Mouse (Mus musculus) neural tube, embryonic 14.5 days (tissue): ENCODE data around the gene Tmem170b. TPM values are rescaled to one million over a fixed set of nuclear protein-coding genes. Genes with fewer than 3 reads are reported as not detected.
A peak's percentile ranks its signal among the peaks of the same experiment; 100 is the strongest.

Experiments used
- ATAC-seq: fragments of 200-750 bp; cut with Nextera tagmentation; 2 replicates; pipeline ENCODE4 v1.8.0; 2017; ENCODE audit warnings: low read depth, mild to moderate bottlenecking, moderate TSS enrichment, moderate library complexity
- H3K27ac ChIP-seq: fragments of 300-500 bp; sonication (generic); 2 replicates; pipeline ENCODE4 v1.5.1; 2014; ENCODE audit warnings: low read depth, mild to moderate bottlenecking, control low read depth, low read length, moderate library complexity, mixed read lengths
- H3K27me3 ChIP-seq: fragments of 300-500 bp; sonication (generic); 2 replicates; pipeline ENCODE4 v1.6.1; 2014; ENCODE audit warnings: low read length; ENCODE audit not compliant: control insufficient read depth, insufficient read depth
- H3K36me3 ChIP-seq: fragments of 300-500 bp; sonication (generic); 2 replicates; pipeline ENCODE4 v1.6.1; 2014; ENCODE audit warnings: low read length, mixed read lengths; ENCODE audit not compliant: control insufficient read depth, insufficient read depth
- H3K4me1 ChIP-seq: fragments of 300-500 bp; sonication (generic); 2 replicates; pipeline ENCODE4 v1.6.1; 2014; ENCODE audit warnings: low read length; ENCODE audit not compliant: control insufficient read depth, insufficient read depth
- H3K4me2 ChIP-seq: fragments of 300-500 bp; sonication (generic); 2 replicates; pipeline ENCODE4 v1.6.1; 2014; ENCODE audit warnings: mild to moderate bottlenecking, low read depth, low read length, control low read depth
- H3K4me3 ChIP-seq: fragments of 300-500 bp; sonication (generic); 2 replicates; pipeline ENCODE4 v1.5.1; 2014; ENCODE audit warnings: low read depth, low read length, control low read depth, mixed read lengths
- H3K9ac ChIP-seq: fragments of 300-500 bp; sonication (generic); replicated peaks from 2 replicates; pipeline ENCODE4 v1.6.1; 2014; ENCODE audit warnings: low read depth, mild to moderate bottlenecking, control low read depth, low read length, mixed read lengths
- H3K9me3 ChIP-seq: fragments of 300-500 bp; sonication (generic); 2 replicates; pipeline ENCODE4 v1.6.1; 2016; ENCODE audit warnings: low read length; ENCODE audit not compliant: control insufficient read depth
- WGBS: fragments of 180-500 bp; shearing (Covaris S2); extraction: QIAGEN DNeasy Blood & Tissue Kit; methylation state at CpG from one replicate; pipeline ENCODE4 v1.1.7; 2014; 5-methylcytosine and 5-hydroxymethylcytosine counted together
- polyA plus RNA-seq: library from polyadenylated mRNA; unstranded; fragments of >200 nt; fragmentation: Nextera tagmentation; extraction: Ambion mirVana; gene quantifications from 2 replicates; pipeline ENCODE4 v1.2.1, GENCODE M21; 2014

The Tmem170b gene
- polyA plus RNA-seq, 1 experiment from 2014 or later, result 68.1 TPM

- H3K4me1 ChIP-seq, result no peaks in the 10 kb centered on the region
- no peak overlapping the region for H3K4me2 ChIP-seq
- no peak for ATAC-seq
- H3K9me3 ChIP-seq, result no peaks in the 10 kb centered on the region
- no peaks in the 10 kb centered on the region for H3K36me3 ChIP-seq
- no peak overlapping the region for H3K27ac ChIP-seq
- H3K9ac ChIP-seq, result no peak overlapping the region
- no peaks in the 10 kb centered on the region for H3K27me3 ChIP-seq
- whole genome bisulfite sequencing, result 83% methylated on average over 4 of the region's 4 CpGs
- H3K4me3 ChIP-seq, result no peak overlapping the region
These were observed 24.6 kb upstream of the Tmem170b start for GRCm38 (mm10) chr13:41581058-41581457.

GRCm38 (mm10) chr13:41583666-41584357 lies 21.9 kb upstream of the Tmem170b start:
- 86% methylated on average over 7 of the region's 7 CpGs for WGBS
- no peak overlapping the region for H3K4me3 ChIP-seq
- no peak overlapping the region for H3K4me2 ChIP-seq
- no peak overlapping the region for H3K9ac ChIP-seq
- no peaks in the 10 kb centered on the region for H3K9me3 ChIP-seq
- H3K36me3 ChIP-seq, result no peaks in the 10 kb centered on the region
- no peaks in the 10 kb centered on the region for H3K4me1 ChIP-seq
- no peak overlapping the region for H3K27ac ChIP-seq
- no peaks in the 10 kb centered on the region for H3K27me3 ChIP-seq
- no peak for ATAC-seq

GRCm38 (mm10) chr13:41584358-41584680 lies 21.4 kb upstream of the Tmem170b start:
- Histone ChIP-seq H3K27ac (no peak overlapping the region), H3K4me1 (no peaks in the 10 kb centered on the region), H3K27me3 (no peaks in the 10 kb centered on the region), H3K9ac (no peak overlapping the region), H3K36me3 (no peaks in the 10 kb centered on the region), H3K4me2 (no peak overlapping the region), H3K9me3 (no peaks in the 10 kb centered on the region), H3K4me3 (no peak overlapping the region)
- 94% methylated on average over 3 of the region's 3 CpGs for WGBS
- ATAC-seq, result no peak

GRCm38 (mm10) chr13:41584896-41585295 lies 20.8 kb upstream of the Tmem170b start:
- H3K9me3 ChIP-seq, result no peaks in the 10 kb centered on the region
- no peak overlapping the region for H3K27ac ChIP-seq
- H3K27me3 ChIP-seq, result no peaks in the 10 kb centered on the region
- H3K4me3 ChIP-seq, result no peak overlapping the region
- H3K9ac ChIP-seq, result no peak overlapping the region
- ATAC-seq, result no peak
- H3K4me1 ChIP-seq, result no peaks in the 10 kb centered on the region
- no peak overlapping the region for H3K4me2 ChIP-seq
- WGBS, result 82% methylated on average over 4 of the region's 4 CpGs
- H3K36me3 ChIP-seq, result no peaks in the 10 kb centered on the region

GRCm38 (mm10) chr13:41596678-41597077 lies 9.0 kb upstream of the Tmem170b start:
- Histone ChIP-seq H3K27me3 (no peaks in the 10 kb centered on the region), H3K27ac (no peak overlapping the region), H3K4me3 (no peak overlapping the region), H3K9ac (no peak overlapping the region), H3K36me3 (no peaks in the 10 kb centered on the region), H3K4me1 (no peaks in the 10 kb centered on the region), H3K9me3 (no peaks in the 10 kb centered on the region), H3K4me2 (no peak overlapping the region)
- ATAC-seq, result no peak
- 81% methylated on average over 2 of the region's 2 CpGs for WGBS

GRCm38 (mm10) chr13:41599977-41600376 lies 5.7 kb upstream of the Tmem170b start:
- Histone ChIP-seq H3K9me3 (no peaks in the 10 kb centered on the region), H3K27me3 (no peaks in the 10 kb centered on the region), H3K9ac (no peak overlapping the region), H3K27ac (no peak overlapping the region), H3K4me1 (no peaks in the 10 kb centered on the region), H3K36me3 (no peaks in the 10 kb centered on the region), H3K4me2 (no peak overlapping the region), H3K4me3 (no peak overlapping the region)
- ATAC-seq, result no peak
- WGBS, result 89% methylated on average over 4 of the region's 4 CpGs

GRCm38 (mm10) chr13:41601056-41601455 lies 4.7 kb upstream of the Tmem170b start:
- H3K4me1 ChIP-seq, result no peaks in the 10 kb centered on the region
- ATAC-seq, result no peak
- 87% methylated on average over 3 of the region's 3 CpGs for WGBS
- H3K27ac ChIP-seq, result no peak overlapping the region
- H3K9ac ChIP-seq, result no peak overlapping the region
- no peaks in the 10 kb centered on the region for H3K9me3 ChIP-seq
- H3K27me3 ChIP-seq, result no peaks in the 10 kb centered on the region
- no peak overlapping the region for H3K4me2 ChIP-seq
- no peaks in the 10 kb centered on the region for H3K36me3 ChIP-seq
- no peak overlapping the region for H3K4me3 ChIP-seq

- Histone ChIP-seq H3K4me2 (no peak overlapping the region; the same call in 1 of the 2 replicates), H3K4me3 (no peak overlapping the region), H3K27ac (no peak overlapping the region), H3K36me3 (no peaks in the 10 kb centered on the region), H3K4me1 (peaks cover 19% of the 10 kb centered on the region), H3K9me3 (no peaks in the 10 kb centered on the region), H3K27me3 (no peaks in the 10 kb centered on the region), H3K9ac (no peak overlapping the region)
- ATAC-seq, result no peak
- WGBS, result 87% methylated on average over 5 of the region's 5 CpGs
These were observed 1.7 kb upstream of the Tmem170b start for GRCm38 (mm10) chr13:41603921-41604466.

- Histone ChIP-seq H3K4me1 (peaks cover 19% of the 10 kb centered on the region), H3K4me2 (peak overlapping the region; percentile 75), H3K27ac (peak overlapping the region; percentile 91), H3K4me3 (peak overlapping the region; percentile 97), H3K9me3 (no peaks in the 10 kb centered on the region), H3K27me3 (no peaks in the 10 kb centered on the region), H3K36me3 (no peaks in the 10 kb centered on the region), H3K9ac (peak overlapping the region; percentile 97)
- peak; percentile 61 for ATAC-seq
- 3% methylated on average over 45 of the region's 67 CpGs for WGBS
These were observed 634 bp downstream of the Tmem170b start for GRCm38 (mm10) chr13:41606081-41607000.
